Mouse (Mus musculus): Measurements from ENCODE around the gene Igflr1.

The Igflr1 gene

GRCm38 (mm10) chr7:30588676-30589434, 23.6 kb downstream of the Igflr1 start, which contains the start of gene Kmt2b:
Kmt2b (minus strand) TSS chr7:30588726.
- peak; percentile 98 for DNase-seq (ENCODE audit: low spot score in 2 of 2)

GRCm38 (mm10) chr7:30589435-30590301, 24.4 kb downstream of the Igflr1 start:
- peak; percentile 84 to 91 for DNase-seq (ENCODE audit: low spot score in 2 of 2)

- no peak for DNase-seq (ENCODE audit: low spot score in 2 of 2)
These were observed 25.8 kb downstream of the Igflr1 start for GRCm38 (mm10) chr7:30590927-30591604.

GRCm38 (mm10) chr7:30591605-30591951, 26.4 kb downstream of the Igflr1 start:
- DNase-seq (ENCODE audit: low spot score in 2 of 2), result no peak

- DNase-seq (ENCODE audit: low spot score in 2 of 2), result no peak
These were observed 27.7 kb downstream of the Igflr1 start for GRCm38 (mm10) chr7:30592772-30593423.

GRCm38 (mm10) chr7:30593579-30594509, 28.6 kb downstream of the Igflr1 start:
- DNase-seq (ENCODE audit: low spot score in 2 of 2), result no peak

- DNase-seq (ENCODE audit: low spot score in 2 of 2), result no peak
These were observed 29.3 kb downstream of the Igflr1 start for GRCm38 (mm10) chr7:30594510-30595024.

- DNase-seq (ENCODE audit: low spot score in 2 of 2), result no peak
These were observed 30.9 kb downstream of the Igflr1 start for GRCm38 (mm10) chr7:30596093-30596492.

- DNase-seq (ENCODE audit: low spot score in 2 of 2), result no peak
These were observed 31.6 kb downstream of the Igflr1 start for GRCm38 (mm10) chr7:30596811-30597210.

GRCm38 (mm10) chr7:30598786-30599185, 33.6 kb downstream of the Igflr1 start, which contains the start of gene Zbtb32:
Zbtb32 (minus strand) TSS chr7:30598909.
- no peak for DNase-seq (ENCODE audit: low spot score in 2 of 2)

GRCm38 (mm10) chr7:30599933-30600353, 34.7 kb downstream of the Igflr1 start:
- peak; percentile 96 to 97 for DNase-seq (ENCODE audit: low spot score in 2 of 2)

- DNase-seq (ENCODE audit: low spot score in 2 of 2), result no peak
These were observed 35.4 kb downstream of the Igflr1 start for GRCm38 (mm10) chr7:30600651-30601050.

- no peak for DNase-seq (ENCODE audit: low spot score in 2 of 2)
These were observed 37.4 kb downstream of the Igflr1 start for GRCm38 (mm10) chr7:30602583-30602982.

GRCm38 (mm10) chr7:30604424-30604823, 39.2 kb downstream of the Igflr1 start:
- DNase-seq (ENCODE audit: low spot score in 2 of 2), result no peak

- DNase-seq (ENCODE audit: low spot score in 2 of 2), result no peak
These were observed 39.7 kb downstream of the Igflr1 start for GRCm38 (mm10) chr7:30604944-30605343.

GRCm38 (mm10) chr7:30607706-30608309, 42.6 kb downstream of the Igflr1 start:
- peak in 1 of 2 experiments; percentile 56 for DNase-seq (ENCODE audit: low spot score in 2 of 2)

- DNase-seq (ENCODE audit: low spot score in 2 of 2), result no peak
These were observed 43.2 kb downstream of the Igflr1 start for GRCm38 (mm10) chr7:30608476-30608875.

GRCm38 (mm10) chr7:30610043-30610442, 44.8 kb downstream of the Igflr1 start:
- DNase-seq (ENCODE audit: low spot score in 2 of 2), result no peak

GRCm38 (mm10) chr7:30612654-30613402, 47.6 kb downstream of the Igflr1 start, which contains the start of gene Upk1a:
Upk1a (minus strand) TSS chr7:30612847.
- DNase-seq (ENCODE audit: low spot score in 2 of 2), result no peak

Measured in right cerebral cortex, postnatal 10 days (tissue).